Mouse (Mus musculus): Measurements from ENCODE around the gene Mboat2. TPM values are rescaled to one million over a fixed set of nuclear protein-coding genes. Genes with fewer than 3 reads are reported as not detected.

Mboat2 gene
- polyA plus RNA-seq, 2 experiments: 25.2 to 70.5 TPM

- Histone ChIP-seq H3K27me3 (ENCODE audit: control insufficient read depth, insufficient read depth, low read length) (no peaks in the 10 kb centered on the region), H3K4me2 (replicated peaks; ENCODE audit: low read depth, low read length, severe bottlenecking) (no peak overlapping the region), H3K4me3 (replicated peaks; ENCODE audit: low read length) (no peak overlapping the region), H3K4me1 (ENCODE audit: control insufficient read depth, insufficient read depth, low read length) (no peaks in the 10 kb centered on the region), H3K27ac (replicated peaks; ENCODE audit: low read depth, low read length) (no peak overlapping the region), H3K36me3 (ENCODE audit: control insufficient read depth, insufficient read depth, low read length) (no peaks in the 10 kb centered on the region), H3K9me3 (ENCODE audit: control insufficient read depth, low read length) (no peaks in the 10 kb centered on the region), H3K9ac (ENCODE audit: low read depth, low read length, severe bottlenecking) (no peak overlapping the region)
- WGBS: 80% methylated on average over 4 of the region's 4 CpGs
- DNase-seq (ENCODE audit: low spot score): no peak
- ATAC-seq (ENCODE audit: low FRiP score, low read depth): no peak
- TF ChIP-seq POLR2A (IDR thresholded peaks at IDR 0.05; ENCODE audit: borderline replicate concordance, extremely low read depth, insufficient read depth, insufficient read length): no peak
These were observed 18.8 kb upstream of the Mboat2 start for GRCm38 (mm10) chr12:24811906-24812305.

DNA sequence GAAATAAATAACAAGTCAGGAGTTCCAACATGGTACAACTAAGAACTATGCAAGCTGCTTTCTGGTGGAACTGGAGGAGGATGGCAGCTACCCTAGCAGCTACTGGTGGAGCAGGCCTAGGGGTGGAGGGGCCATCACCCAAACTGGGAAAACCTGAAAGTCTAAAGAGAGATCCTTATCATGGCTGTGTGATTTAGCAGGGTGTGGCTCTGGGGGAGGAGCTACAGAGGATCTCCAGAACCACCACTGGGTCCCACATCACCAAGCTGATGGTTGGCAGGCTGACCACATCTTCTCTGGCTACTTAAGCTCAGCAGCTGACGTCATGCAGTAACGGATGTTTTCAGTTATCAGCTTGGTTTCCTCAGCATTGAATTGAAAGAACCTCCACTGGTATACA is 7.8 kb upstream of the Mboat2 start:
- H3K9me3 ChIP-seq (ENCODE audit: control insufficient read depth, low read length): no peaks in the 10 kb centered on the region
- WGBS: 66% methylated on average over 2 of the region's 2 CpGs
- no peak for ATAC-seq (ENCODE audit: low FRiP score, low read depth)
- no peak overlapping the region for H3K4me2 ChIP-seq (replicated peaks; ENCODE audit: low read depth, low read length, severe bottlenecking)
- TF ChIP-seq POLR2A (IDR thresholded peaks at IDR 0.05; ENCODE audit: borderline replicate concordance, extremely low read depth, insufficient read depth, insufficient read length): no peak
- no peak overlapping the region for H3K27ac ChIP-seq (replicated peaks; ENCODE audit: low read depth, low read length)
- no peaks in the 10 kb centered on the region; the same call in 1 of the 2 replicates for H3K4me1 ChIP-seq (ENCODE audit: control insufficient read depth, insufficient read depth, low read length)
- H3K36me3 ChIP-seq (ENCODE audit: control insufficient read depth, insufficient read depth, low read length): no peaks in the 10 kb centered on the region
- no peaks in the 10 kb centered on the region for H3K27me3 ChIP-seq (ENCODE audit: control insufficient read depth, insufficient read depth, low read length)
- no peak overlapping the region for H3K4me3 ChIP-seq (replicated peaks; ENCODE audit: low read length)
- DNase-seq (ENCODE audit: low spot score): no peak
- no peak overlapping the region for H3K9ac ChIP-seq (ENCODE audit: low read depth, low read length, severe bottlenecking)

GRCm38 (mm10) chr12:24823636-24824354 is 6.9 kb upstream of the Mboat2 start:
- Histone ChIP-seq H3K9me3 (ENCODE audit: control insufficient read depth, low read length) (no peaks in the 10 kb centered on the region), H3K4me1 (ENCODE audit: control insufficient read depth, insufficient read depth, low read length) (no peaks in the 10 kb centered on the region; the same call in 1 of the 2 replicates), H3K27ac (replicated peaks; ENCODE audit: low read depth, low read length) (no peak overlapping the region), H3K4me3 (replicated peaks; ENCODE audit: low read length) (no peak overlapping the region), H3K36me3 (ENCODE audit: control insufficient read depth, insufficient read depth, low read length) (no peaks in the 10 kb centered on the region), H3K9ac (ENCODE audit: low read depth, low read length, severe bottlenecking) (no peak overlapping the region), H3K27me3 (ENCODE audit: control insufficient read depth, insufficient read depth, low read length) (no peaks in the 10 kb centered on the region), H3K4me2 (replicated peaks; ENCODE audit: low read depth, low read length, severe bottlenecking) (no peak overlapping the region)
- no peak for ATAC-seq (ENCODE audit: low FRiP score, low read depth)
- WGBS: 71% methylated on average over 3 of the region's 3 CpGs
- TF ChIP-seq POLR2A (IDR thresholded peaks at IDR 0.05; ENCODE audit: borderline replicate concordance, extremely low read depth, insufficient read depth, insufficient read length): no peak
- peak; percentile 58 for DNase-seq (ENCODE audit: low spot score)

GRCm38 (mm10) chr12:24830086-24830485 is 593 bp upstream of the Mboat2 start:
- DNase-seq (ENCODE audit: low spot score): no peak
- H3K4me2 ChIP-seq (replicated peaks; ENCODE audit: low read depth, low read length, severe bottlenecking): peak overlapping the region; percentile 77
- peak overlapping the region; percentile 90 for H3K4me3 ChIP-seq (replicated peaks; ENCODE audit: low read length)
- no peak for TF ChIP-seq POLR2A (IDR thresholded peaks at IDR 0.05; ENCODE audit: borderline replicate concordance, extremely low read depth, insufficient read depth, insufficient read length)
- peak overlapping the region; percentile 93 for H3K9ac ChIP-seq (ENCODE audit: low read depth, low read length, severe bottlenecking)
- no peak for ATAC-seq (ENCODE audit: low FRiP score, low read depth)
- WGBS: 19% methylated on average over 1 of the region's 1 CpGs
- H3K4me1 ChIP-seq (ENCODE audit: control insufficient read depth, insufficient read depth, low read length): peaks cover 12% of the 10 kb centered on the region
- H3K36me3 ChIP-seq (ENCODE audit: control insufficient read depth, insufficient read depth, low read length): no peaks in the 10 kb centered on the region
- H3K27me3 ChIP-seq (ENCODE audit: control insufficient read depth, insufficient read depth, low read length): no peaks in the 10 kb centered on the region
- no peaks in the 10 kb centered on the region for H3K9me3 ChIP-seq (ENCODE audit: control insufficient read depth, low read length)
- H3K27ac ChIP-seq (replicated peaks; ENCODE audit: low read depth, low read length): peak overlapping the region; percentile 98

- peak overlapping the region; percentile 77 for H3K4me2 ChIP-seq (replicated peaks; ENCODE audit: low read depth, low read length, severe bottlenecking)
- DNase-seq (ENCODE audit: low spot score): peak; percentile 96
- WGBS: 0% methylated on average over 57 of the region's 95 CpGs
- H3K4me1 ChIP-seq (ENCODE audit: control insufficient read depth, insufficient read depth, low read length): peaks cover 12% of the 10 kb centered on the region
- no peaks in the 10 kb centered on the region for H3K27me3 ChIP-seq (ENCODE audit: control insufficient read depth, insufficient read depth, low read length)
- H3K27ac ChIP-seq (replicated peaks; ENCODE audit: low read depth, low read length): peak overlapping the region; percentile 98
- H3K9me3 ChIP-seq (ENCODE audit: control insufficient read depth, low read length): no peaks in the 10 kb centered on the region
- ATAC-seq (ENCODE audit: low FRiP score, low read depth): peak; percentile 99
- peak; percentile 90; the same call in 1 of the 2 replicates for TF ChIP-seq POLR2A (IDR thresholded peaks at IDR 0.05; ENCODE audit: borderline replicate concordance, extremely low read depth, insufficient read depth, insufficient read length)
- no peaks in the 10 kb centered on the region for H3K36me3 ChIP-seq (ENCODE audit: control insufficient read depth, insufficient read depth, low read length)
- H3K4me3 ChIP-seq (replicated peaks; ENCODE audit: low read length): peak overlapping the region; percentile 90
- H3K9ac ChIP-seq (ENCODE audit: low read depth, low read length, severe bottlenecking): peak overlapping the region; percentile 93
These were observed 679 bp downstream of the Mboat2 start for GRCm38 (mm10) chr12:24831153-24831963.

Data from limb, embryonic 14.5 days (tissue).